ENCODE assay signal across 9 mouse cellular contexts in the genomic region with DNA sequence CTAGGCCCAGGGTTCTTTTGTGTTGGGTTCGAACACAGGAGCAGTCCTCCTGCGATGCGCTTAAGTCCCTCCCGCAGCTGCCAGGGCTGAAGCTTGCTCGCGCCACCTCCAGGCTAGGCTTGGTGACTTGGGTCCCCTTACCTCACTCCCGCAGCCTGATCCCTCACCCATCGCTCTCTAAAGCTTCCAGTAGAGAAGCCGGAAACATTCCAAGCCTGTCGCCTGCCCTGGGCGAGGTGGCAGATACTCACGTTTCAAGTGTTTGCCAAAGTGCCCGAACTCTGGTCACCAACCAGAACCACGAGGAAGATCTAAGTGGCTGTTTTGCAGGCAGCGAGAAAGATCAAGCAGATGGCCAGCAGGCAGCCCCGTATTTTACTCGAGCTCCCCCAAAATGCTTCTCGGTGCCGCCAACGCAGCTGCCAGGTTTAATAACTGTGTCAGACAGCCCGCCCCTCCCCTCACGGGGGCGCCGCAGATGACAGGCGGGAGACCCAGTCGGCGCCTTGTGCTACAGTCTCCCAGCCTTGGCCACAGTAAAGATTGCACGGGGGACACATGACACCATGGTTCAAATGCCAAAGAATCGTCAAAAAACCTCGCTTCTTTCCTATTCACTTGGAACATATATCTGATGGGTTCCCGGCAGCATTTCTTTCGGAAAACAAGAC. TPM values are rescaled to one million over a fixed set of nuclear protein-coding genes. Genes with fewer than 3 reads are reported as not detected.
DNase-seq lines count a peak whose midpoint lies in the region; ATAC-seq and TF ChIP-seq lines count a peak whose summit lies in the region.
"Had no signal": no experiment of that assay in that cellular context is flagged by ENCODE, and none has a peak within 500 bp of the region (broad histone marks: within the 10 kb centered on the region; RNA-seq: fewer than 3 reads in every experiment).

No protein-coding gene starts in this region.

- H3K79me2 ChIP-seq in liver, adult 2 months (ENCODE audit: control insufficient read depth, insufficient read depth, low read length) = no peaks in the 10 kb centered on the region

- H3K27ac ChIP-seq in embryonic facial prominence, embryonic 11.5 days (replicated peaks; ENCODE audit: low read depth, low read length) = no peak overlapping the region
- no peak overlapping the region for H3K27ac ChIP-seq in heart, embryonic 15.5 days
- no peak overlapping the region for H3K27ac ChIP-seq in liver, adult 2 months (replicated peaks; ENCODE audit: insufficient read depth, low read depth, low read length)
- H3K27ac ChIP-seq in midbrain, postnatal 0 days (ENCODE audit: low read depth, low read length) = peak overlapping the region; percentile 84

- ATAC-seq in embryonic facial prominence, embryonic 11.5 days (replicated peaks; ENCODE audit: insufficient number of reproducible peaks, low FRiP score, low TSS enrichment, low read depth) = peak; percentile 53
- 0 out of 2 replicates have a peak, but pooled peaks have one; percentile 60 for ATAC-seq in heart, embryonic 15.5 days (replicated peaks; ENCODE audit: insufficient number of reproducible peaks, insufficient read depth, low FRiP score, low read depth)
- ATAC-seq in midbrain, postnatal 0 days (ENCODE audit: low FRiP score) = peak; percentile 68

- no peaks in the 10 kb centered on the region for H3K9me3 ChIP-seq in embryonic facial prominence, embryonic 11.5 days (replicated peaks; ENCODE audit: control insufficient read depth, low read length)
- H3K9me3 ChIP-seq in heart, embryonic 15.5 days (replicated peaks) = no peaks in the 10 kb centered on the region
- no peaks in the 10 kb centered on the region for H3K9me3 ChIP-seq in midbrain, postnatal 0 days (ENCODE audit: low read length)
- H3K9me3 ChIP-seq: G1E had no signal

- WGBS in embryonic facial prominence, embryonic 11.5 days = under 1% methylated on average over 32 of the region's 32 CpGs
- WGBS in heart, embryonic 15.5 days = 1% methylated on average over 32 of the region's 32 CpGs
- 6% methylated on average over 32 of the region's 32 CpGs for WGBS in liver, adult 2 months
- WGBS in midbrain, postnatal 0 days = 1% methylated on average over 32 of the region's 32 CpGs

- no peak for TF ChIP-seq POLR2A in liver, adult 2 months (IDR thresholded peaks at IDR 0.05; ENCODE audit: extremely low read depth, insufficient read depth, low read length)

- peak overlapping the region; percentile 24 for H3K4me3 ChIP-seq in embryonic facial prominence, embryonic 11.5 days (ENCODE audit: low read depth, low read length)
- H3K4me3 ChIP-seq in heart, embryonic 15.5 days = peak overlapping the region; percentile 51
- H3K4me3 ChIP-seq in liver, adult 2 months (ENCODE audit: insufficient read depth, low read depth, low read length) = peak overlapping the region; percentile 14; the same call in 1 of the 2 replicates
- H3K4me3 ChIP-seq in midbrain, postnatal 0 days (ENCODE audit: low read depth, low read length) = peak overlapping the region; percentile 49

- peaks cover 6% of the 10 kb centered on the region; the same call in 1 of the 2 replicates for H3K4me1 ChIP-seq in embryonic facial prominence, embryonic 11.5 days (ENCODE audit: control insufficient read depth, insufficient read depth, low read length)
- H3K4me1 ChIP-seq in heart, embryonic 15.5 days (replicated peaks) = peaks cover 16% of the 10 kb centered on the region
- H3K4me1 ChIP-seq in liver, adult 2 months (ENCODE audit: control insufficient read depth, insufficient read depth, low read length) = peaks cover 4% of the 10 kb centered on the region
- H3K4me1 ChIP-seq in midbrain, postnatal 0 days (ENCODE audit: insufficient read depth, low read length) = 0 out of 2 replicates have a peak, but pooled peaks cover 10% of the 10 kb centered on the region

- peaks cover 7% of the 10 kb centered on the region for H3K27me3 ChIP-seq in embryonic facial prominence, embryonic 11.5 days (ENCODE audit: control insufficient read depth, insufficient read depth, low read length)
- H3K27me3 ChIP-seq in heart, embryonic 15.5 days = peaks cover 35% of the 10 kb centered on the region
- H3K27me3 ChIP-seq in liver, adult 2 months (ENCODE audit: control insufficient read depth, insufficient read depth, low read length) = no peaks in the 10 kb centered on the region
- H3K27me3 ChIP-seq in midbrain, postnatal 0 days (ENCODE audit: insufficient read depth, low read length) = no peaks in the 10 kb centered on the region

- H3K4me2 ChIP-seq in embryonic facial prominence, embryonic 11.5 days (ENCODE audit: low read depth, low read length) = peak overlapping the region; percentile 60
- H3K4me2 ChIP-seq in heart, embryonic 15.5 days = peak overlapping the region; percentile 91
- peak overlapping the region; percentile 76 for H3K4me2 ChIP-seq in midbrain, postnatal 0 days (ENCODE audit: low read depth, low read length, poor library complexity, severe bottlenecking)

- H3K9ac ChIP-seq in embryonic facial prominence, embryonic 11.5 days (replicated peaks; ENCODE audit: low read length) = peak overlapping the region; percentile 34; the same call in 1 of the 2 replicates
- H3K9ac ChIP-seq in heart, embryonic 15.5 days = peak overlapping the region; percentile 26
- no peak overlapping the region for H3K9ac ChIP-seq in liver, adult 2 months (ENCODE audit: low read depth, low read length)
- peak overlapping the region; percentile 62 for H3K9ac ChIP-seq in midbrain, postnatal 0 days (replicated peaks; ENCODE audit: low read length, poor library complexity, severe bottlenecking)

- no peaks in the 10 kb centered on the region for H3K36me3 ChIP-seq in embryonic facial prominence, embryonic 11.5 days (replicated peaks; ENCODE audit: control insufficient read depth, insufficient read depth, low read depth, low read length)
- H3K36me3 ChIP-seq in heart, embryonic 15.5 days = no peaks in the 10 kb centered on the region
- no peaks in the 10 kb centered on the region for H3K36me3 ChIP-seq in liver, adult 2 months (ENCODE audit: control insufficient read depth, insufficient read depth, low read length)
- H3K36me3 ChIP-seq in midbrain, postnatal 0 days (ENCODE audit: insufficient read depth, low read length) = no peaks in the 10 kb centered on the region
- H3K36me3 ChIP-seq: G1E had no signal

- peak; percentile 71 for TF ChIP-seq CTCF in liver, adult 2 months (IDR thresholded peaks at IDR 0.05; ENCODE audit: low read depth, low read length)
- peak; percentile 63 for TF ChIP-seq CTCF in midbrain, postnatal 0 days (IDR thresholded peaks at IDR 0.05)

- DNase-seq in ovary, postnatal 36 days (ENCODE audit: low spot score) = peak; percentile 46
- DNase-seq in ovary, adult 18-20 months (ENCODE audit: low spot score) = no peak
- DNase-seq in embryonic facial prominence, embryonic 11.5 days (ENCODE audit: low spot score) = peak; percentile 69
- DNase-seq in kidney, postnatal 14 days = peak; percentile 49
- peak; percentile 41 for DNase-seq in liver, adult 2 months (ENCODE audit: extremely low read depth, low read depth, low spot score)
- DNase-seq in midbrain, postnatal 0 days (ENCODE audit: low spot score) = peak; percentile 80
- DNase-seq in thymus, postnatal 0 days (ENCODE audit: low spot score) = peak; percentile 20

RNA-seq across cellular contexts. Expression of gene Trim2, which starts 2.2 kb away (rescaled TPM):
- 37.4 and 37.7 TPM in 2 replicates for polyA plus RNA-seq in embryonic facial prominence, embryonic 11.5 days (2014; fragmentation: Nextera tagmentation; extraction: Ambion mirVana)
- polyA plus RNA-seq in heart, embryonic 15.5 days (2015; fragmentation: Nextera tagmentation; extraction: Ambion mirVana) = 7.9 and 11.9 TPM in 2 replicates
- total RNA-seq in liver, adult 2 months (2014; rRNA removed) = 10.0 and 11.1 TPM in 2 replicates
- 26.3 and 27.4 TPM in 2 replicates for polyA plus RNA-seq in liver, adult 2 months (2012; rRNA removed)
- total RNA-seq in midbrain, postnatal 0 days (2014; rRNA removed) = 269 and 291 TPM in 2 replicates
- 132 and 149 TPM in 2 replicates for polyA plus RNA-seq in midbrain, postnatal 0 days (2015; fragmentation: Nextera tagmentation; extraction: Ambion mirVana)
- 1.3 and 1.9 TPM in 2 replicates for polyA plus RNA-seq in thymus, postnatal 0 days (2015; fragmentation: Nextera tagmentation; extraction: Ambion mirVana)
- polyA plus RNA-seq: G1E had no signal
